Mouse (Mus musculus): ENCODE measurements at regions not wholly inside any gene's neighbourhood (a gene's known extent, or its start where the extent isn't known, plus 50 kb on each side); places are given as distances from the start of the nearest gene placed in this dataset.

DNA sequence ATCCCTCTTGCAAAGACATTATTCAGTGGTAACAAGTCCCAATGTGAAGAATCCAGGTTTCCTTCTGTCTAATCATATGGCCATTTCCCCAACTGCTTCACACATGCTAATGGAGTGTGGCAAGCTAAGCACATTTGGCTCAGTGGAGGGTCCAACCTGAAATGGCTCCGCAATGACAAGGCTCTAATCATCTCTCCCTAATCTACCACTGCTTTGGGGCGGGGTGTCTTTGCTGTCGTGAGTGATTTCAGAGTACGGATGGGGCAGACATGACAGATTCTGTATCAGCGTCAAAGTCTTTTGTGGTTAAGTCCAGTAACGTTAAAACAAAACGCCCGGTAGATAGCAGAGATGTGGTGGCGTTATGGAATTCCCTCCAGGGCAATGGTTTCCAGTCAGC, 52.2 kb upstream of the Lmo4 start:
- ATAC-seq (ENCODE audit: insufficient number of reproducible peaks, low FRiP score, low TSS enrichment): no peak

DNA sequence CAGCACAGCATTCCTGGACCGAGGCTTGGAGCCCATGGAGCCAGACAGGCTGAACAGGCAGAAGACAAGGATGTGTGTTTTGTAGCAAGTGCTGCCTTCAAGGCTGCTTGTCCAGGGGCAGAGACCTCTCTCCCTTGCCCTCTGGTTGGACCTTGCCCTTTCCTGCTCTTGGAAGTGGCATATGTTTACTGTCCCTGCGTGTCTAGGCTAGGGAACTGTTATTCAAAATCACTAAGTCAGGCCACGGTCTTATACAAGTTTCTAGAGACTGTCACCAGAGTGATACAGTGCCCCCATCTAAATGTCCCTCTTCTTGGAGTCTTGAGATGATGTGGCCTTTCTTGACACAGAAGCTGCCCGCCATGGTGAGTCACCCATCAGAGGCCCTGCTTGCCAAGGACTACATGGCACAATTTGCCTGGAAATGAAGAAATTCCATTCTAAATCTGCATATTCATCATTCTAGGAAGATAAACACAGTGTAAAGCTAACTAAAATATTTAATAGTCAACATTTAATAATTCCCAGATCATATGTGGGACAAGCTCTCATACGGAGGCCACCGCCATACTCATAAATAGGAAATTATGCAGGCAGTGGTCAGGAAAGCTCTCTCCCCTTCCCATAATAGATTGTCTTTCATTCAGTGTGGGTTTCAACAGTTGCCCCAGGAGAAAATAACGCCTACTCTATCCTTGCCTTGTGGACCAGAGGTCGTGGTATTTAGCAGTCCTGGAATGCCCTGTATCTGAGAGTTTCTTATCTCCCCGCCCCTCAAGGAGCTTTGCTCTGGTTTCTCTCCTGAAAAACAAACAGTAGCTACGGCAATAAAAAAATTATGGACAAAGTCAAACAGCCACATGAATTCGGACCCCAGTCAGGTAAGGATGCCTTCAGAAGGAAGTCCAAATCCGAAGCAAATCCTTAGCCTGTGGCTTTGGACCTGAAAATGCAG, 50.9 kb upstream of the Lmo4 start:
- no peak for ATAC-seq (ENCODE audit: insufficient number of reproducible peaks, low FRiP score, low TSS enrichment)
